Mouse (Mus musculus) layer of hippocampus, adult 8-10 months (tissue): ENCODE measurements around the gene Hspb7. TPM values are rescaled to one million over a fixed set of nuclear protein-coding genes. Genes with fewer than 3 reads are reported as not detected.

Source experiments
- DNase-seq, 2 experiments: peaks; one replicate each; pipeline ENCODE4 v3.0.0; 2022; ENCODE audit warnings: low spot score in 2 of 2
- total RNA-seq, 4 experiments: library from RNA; stranded (reverse); gene quantifications; 2 replicates each; pipeline ENCODE4 v1.2.4; 2022

The Hspb7 gene
- total RNA-seq, 4 experiments from 2014 or later, result 0.33 TPM; not detected in 3

- no peak for DNase-seq
These were observed 48.0 kb downstream of the Hspb7 start for GRCm38 (mm10) chr4:141468576-141468975.

- DNase-seq, result no peak
These were observed 48.8 kb downstream of the Hspb7 start for GRCm38 (mm10) chr4:141469343-141469742.

GRCm38 (mm10) chr4:141471491-141471890 lies 50.9 kb downstream of the Hspb7 start:
- DNase-seq, result no peak

DNA sequence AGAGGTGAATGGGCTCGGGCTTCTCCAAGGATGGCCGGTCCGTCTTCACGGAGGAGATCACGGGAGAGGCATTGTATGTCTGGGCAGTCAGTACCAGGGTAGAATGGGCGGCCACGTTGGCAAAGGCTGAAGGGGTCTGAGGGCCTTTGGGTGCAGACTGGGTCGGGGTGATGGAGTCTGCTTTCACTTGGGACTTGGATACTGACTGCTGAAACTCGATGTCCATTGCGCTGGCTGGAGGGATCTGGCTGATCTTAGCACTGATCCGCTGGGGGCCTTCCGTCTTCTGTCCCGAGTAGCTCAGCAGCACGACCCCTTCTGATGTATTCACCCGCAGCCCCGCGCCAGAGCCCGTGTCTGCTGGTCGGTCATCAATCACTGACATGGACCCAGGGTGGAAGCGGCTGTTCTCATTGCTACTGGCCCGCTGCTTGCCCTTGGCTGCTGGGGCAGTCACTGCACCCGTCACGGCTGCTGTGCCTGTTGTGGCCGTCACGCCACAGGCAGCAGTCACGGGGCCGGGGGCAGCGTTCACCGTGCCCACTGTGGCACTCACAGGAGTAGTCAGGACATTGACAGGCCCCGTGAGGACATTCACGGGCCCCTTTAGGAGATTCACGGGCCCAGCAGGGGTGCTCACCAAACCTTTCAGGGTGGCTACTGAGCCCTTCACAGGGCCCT lies 52.2 kb downstream of the Hspb7 start:
- no peak for DNase-seq

DNA sequence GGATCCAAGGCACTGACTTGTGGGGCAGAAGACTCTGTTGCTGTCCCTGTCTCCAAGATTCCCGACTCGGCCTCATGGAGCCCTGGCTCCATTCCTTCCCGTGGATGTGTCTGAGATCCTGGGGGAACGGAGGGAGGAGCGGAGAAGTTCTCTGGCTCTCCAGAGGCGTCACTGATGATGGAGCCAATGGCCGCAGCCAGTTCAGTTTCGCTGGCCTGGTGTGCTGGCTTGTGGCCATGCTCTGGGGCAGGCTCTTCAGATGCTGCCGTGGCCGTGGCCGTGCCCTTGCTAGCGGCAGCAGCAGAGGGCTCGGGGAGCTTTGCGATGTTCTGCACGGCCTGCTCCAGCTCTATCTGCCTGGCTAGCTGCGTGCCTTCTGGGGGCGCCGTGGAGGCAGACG lies 53.9 kb downstream of the Hspb7 start:
- no peak for DNase-seq

Other genes with a start within 250 kb of the Hspb7 start
- 1 to 10 TPM; 2.8 to 5.2 (median 3.4) TPM for gene Rsg1, start 206.8 kb upstream of the Hspb7 start, total RNA-seq
- gene Arhgef19, start 181.3 kb upstream of the Hspb7 start, total RNA-seq, result 10 to 100 TPM; 17.8 to 23.3 (median 21.1) TPM
- gene Epha2, start 119.5 kb upstream of the Hspb7 start, total RNA-seq, result 1 to 10 TPM; 1.3 to 2.7 (median 2.2) TPM
- gene Fam131c, start 52.6 kb upstream of the Hspb7 start, total RNA-seq, result 1 to 10 TPM; 2.4 to 3.6 (median 2.8) TPM
- not detected for gene Clcnka, start 22.1 kb upstream of the Hspb7 start, total RNA-seq
- not detected for gene Clcnkb, start 4.8 kb upstream of the Hspb7 start, total RNA-seq
- gene Srarp, start 15.3 kb downstream of the Hspb7 start, total RNA-seq, result 1 to 10 TPM; 3.4 to 4.9 (median 3.6) TPM
- gene Zbtb17, start 23.9 kb downstream of the Hspb7 start, total RNA-seq, result 10 to 100 TPM; 27.6 to 35.4 (median 30.4) TPM
- 10 to 100 TPM; 59.2 to 67.9 (median 66.9) TPM for gene Spen, start 117.8 kb downstream of the Hspb7 start, total RNA-seq
- gene Fblim1, start 185.3 kb downstream of the Hspb7 start, total RNA-seq, result 1 to 10 TPM in 2 of 4 experiments, under 1 TPM in 2; 0.39 to 4.4 (median 1.9) TPM
- under 1 TPM; 0.47 to 0.87 (median 0.54) TPM for gene Tmem82, start 197.9 kb downstream of the Hspb7 start, total RNA-seq
- gene Slc25a34, start 203.0 kb downstream of the Hspb7 start, total RNA-seq, result 1 to 10 TPM; 2.9 to 4.5 (median 3.8) TPM
- gene Plekhm2, start 244.1 kb downstream of the Hspb7 start, total RNA-seq, result 10 to 100 TPM; 89.6 to 98.5 (median 95.2) TPM